Mouse (Mus musculus) inflammation-experienced regulatory T-cells, adult 6 months (primary cell): Measurements from ENCODE around the gene Aff2. TPM values are rescaled to one million over a fixed set of nuclear protein-coding genes. Genes with fewer than 3 reads are reported as not detected.

ENCODE experiments used
- ATAC-seq: one replicate; pipeline ENCODE4 v1.8.0; 2017
- polyA plus RNA-seq, 3 experiments: library from polyadenylated mRNA; unstranded; fragments of 100-300 nt; shearing (Covaris generic); gene quantifications; one replicate each; pipeline ENCODE4 v1.2.1; 2017

Gene Aff2
- under 1 TPM in 1 of 3 experiments, not detected in 2; 0.11 TPM for polyA plus RNA-seq

DNA sequence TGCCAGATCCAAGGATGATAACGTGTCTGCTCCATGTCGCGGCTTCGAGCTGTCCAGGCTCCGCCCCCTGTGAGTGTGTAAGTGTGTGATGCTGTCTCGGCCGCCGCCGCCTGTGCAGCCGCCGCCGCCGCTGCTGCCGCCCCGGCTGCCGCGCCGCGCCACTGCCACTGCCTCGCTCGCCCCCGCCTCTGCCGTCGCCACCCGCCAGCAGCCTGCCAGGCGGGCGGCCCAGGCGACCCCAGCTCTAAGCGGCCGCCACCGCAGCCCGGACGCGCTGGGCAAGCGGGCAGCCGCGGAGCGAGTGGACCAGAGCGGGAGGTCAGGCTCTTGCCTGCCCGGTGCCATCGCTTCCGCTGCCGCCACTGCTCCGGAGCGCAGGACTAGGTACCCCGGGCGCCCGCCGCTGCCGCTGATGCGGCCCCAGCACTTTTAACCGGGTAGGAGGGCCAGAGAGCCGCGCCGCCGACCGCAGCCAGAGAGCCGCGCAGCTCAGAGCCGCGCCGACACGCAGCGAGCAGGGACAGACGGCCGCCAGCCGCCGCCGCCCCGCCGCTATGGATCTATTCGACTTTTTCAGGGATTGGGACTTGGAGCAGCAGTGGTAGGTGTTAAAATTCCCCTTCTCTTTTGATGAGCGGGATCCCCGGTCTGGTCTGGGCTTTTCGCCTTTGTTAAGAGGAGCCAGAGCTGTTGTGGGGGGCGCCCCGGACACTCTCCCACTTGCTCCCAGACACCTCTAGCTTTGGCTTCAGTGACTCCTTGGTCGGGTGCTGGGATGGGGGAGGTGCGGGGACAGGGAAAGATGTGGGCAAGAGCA, at the start of gene Aff2:
TSS of gene Aff2 (plus strand) at position 57 of the 817 bp plus-strand sequence.
- no peak for ATAC-seq

DNA sequence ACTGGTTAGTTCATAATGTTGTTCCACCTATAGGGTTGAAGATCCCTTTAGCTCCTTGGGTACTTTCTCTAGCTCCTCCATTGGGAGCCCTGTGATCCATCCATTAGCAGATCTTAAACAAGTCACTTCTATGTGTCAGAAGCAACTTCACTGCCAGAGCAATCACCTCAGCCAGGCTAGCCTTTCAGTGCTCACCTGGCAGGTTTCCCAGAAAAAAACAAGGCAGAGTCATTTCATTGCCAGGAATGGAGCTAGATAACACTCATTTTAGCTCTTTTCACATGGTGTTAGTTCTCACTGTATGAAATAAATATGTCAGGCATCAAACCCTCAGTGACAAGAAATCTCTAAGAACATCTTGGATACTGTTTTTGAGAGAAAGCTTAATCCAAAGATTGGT, 22.8 kb upstream of the Aff2 start:
- ATAC-seq: no peak

DNA sequence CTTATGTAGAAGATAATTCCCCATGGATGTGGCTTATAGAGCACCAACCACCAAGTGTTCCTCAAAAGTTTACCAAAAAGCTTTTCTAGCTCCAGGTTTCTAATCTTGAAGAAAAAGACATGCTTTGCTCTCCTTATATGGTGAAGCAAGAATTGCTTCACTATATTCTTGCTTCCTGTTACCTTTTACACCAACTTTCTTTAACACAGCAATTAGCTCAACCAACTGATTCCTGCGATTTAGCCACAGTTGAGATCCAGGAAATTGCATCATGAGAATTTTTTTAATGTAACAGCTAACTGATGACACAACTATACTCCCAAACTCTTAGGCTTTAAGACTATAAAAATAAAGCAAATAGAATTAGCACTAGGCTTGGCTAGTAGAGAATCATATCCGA, 4.5 kb upstream of the Aff2 start:
- no peak for ATAC-seq

DNA sequence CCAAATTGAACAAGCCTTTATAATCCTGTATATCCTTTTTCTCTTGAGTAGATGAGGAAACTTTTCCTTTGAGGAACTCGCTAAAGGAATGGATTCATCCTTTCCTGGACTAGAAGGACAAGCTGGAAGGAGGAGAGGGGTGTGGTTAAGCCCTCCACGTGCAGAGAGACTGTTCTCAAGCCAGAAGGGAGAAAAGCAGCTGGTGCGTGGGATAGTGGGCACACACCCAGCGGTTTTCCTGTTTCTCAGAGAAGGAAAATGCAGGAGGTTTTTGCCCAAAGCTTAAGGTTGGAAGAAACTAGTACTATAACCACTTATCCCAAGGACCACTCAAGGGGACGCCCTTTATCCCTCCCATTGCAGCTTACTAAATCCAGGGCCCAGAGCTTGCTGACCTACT, 734 bp upstream of the Aff2 start:
- ATAC-seq: no peak

DNA sequence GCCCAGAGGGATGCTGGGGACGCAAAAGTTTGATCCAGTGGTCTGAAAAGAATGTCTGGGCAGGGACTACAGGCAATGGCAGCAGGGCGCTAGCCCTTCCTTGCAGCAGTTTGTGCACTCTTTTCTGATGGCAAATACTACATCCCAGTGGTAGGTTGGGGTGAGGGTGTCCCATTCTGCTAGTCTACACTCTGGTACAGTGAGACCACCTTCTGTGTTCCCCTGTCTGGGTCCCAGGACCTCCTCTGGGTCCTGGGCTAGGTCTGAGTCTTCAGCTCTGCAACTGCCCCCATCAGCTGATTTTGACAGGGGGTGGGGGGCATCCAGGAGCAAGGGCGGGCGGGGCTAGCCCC, 233 bp upstream of the Aff2 start:
- no peak for ATAC-seq

DNA sequence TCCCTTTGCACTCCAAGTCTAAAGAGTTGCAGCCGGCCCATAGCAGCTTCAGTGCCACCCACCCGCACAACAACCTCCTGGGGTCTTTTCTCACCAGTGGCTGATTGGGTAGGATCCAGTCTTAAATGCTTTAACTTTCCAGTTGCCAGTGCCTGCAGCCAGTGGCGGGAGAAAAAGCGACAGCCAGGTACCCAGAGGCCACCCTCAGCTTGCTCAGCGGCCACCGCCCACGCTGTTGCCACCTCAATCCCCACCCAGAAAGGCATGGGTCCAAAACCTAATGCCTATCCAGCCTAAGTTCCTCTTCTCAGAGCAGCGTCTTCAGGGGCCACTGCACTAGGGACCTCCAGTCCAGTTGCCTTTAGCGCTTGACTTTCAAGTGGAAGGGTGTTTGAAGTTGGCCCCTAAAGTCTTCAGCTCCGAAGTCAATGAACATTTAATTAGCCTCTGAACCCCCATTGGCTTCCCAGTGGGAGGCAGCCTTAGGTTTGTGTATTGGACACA, 1.0 kb downstream of the Aff2 start:
- ATAC-seq: no peak

DNA sequence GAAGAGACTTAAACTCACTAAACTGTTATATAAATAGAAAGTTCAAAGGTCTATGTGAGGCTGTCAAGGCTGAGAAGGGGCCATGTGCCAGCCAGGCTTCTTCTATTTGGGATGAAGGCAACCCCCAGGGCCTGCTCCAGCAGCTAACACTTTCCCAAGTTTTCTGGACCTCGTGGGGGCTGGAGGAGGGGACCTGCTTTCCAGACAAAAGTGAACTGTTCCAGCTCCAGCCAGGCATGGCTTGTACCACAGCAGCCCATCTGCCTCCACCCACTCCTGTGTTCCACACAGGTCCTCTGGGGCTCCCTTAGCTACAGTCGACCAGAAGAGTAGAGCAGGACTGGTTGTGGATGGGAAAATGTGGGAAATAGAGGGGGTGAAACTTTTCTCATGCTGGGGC, 4.1 kb downstream of the Aff2 start:
- ATAC-seq: no peak

DNA sequence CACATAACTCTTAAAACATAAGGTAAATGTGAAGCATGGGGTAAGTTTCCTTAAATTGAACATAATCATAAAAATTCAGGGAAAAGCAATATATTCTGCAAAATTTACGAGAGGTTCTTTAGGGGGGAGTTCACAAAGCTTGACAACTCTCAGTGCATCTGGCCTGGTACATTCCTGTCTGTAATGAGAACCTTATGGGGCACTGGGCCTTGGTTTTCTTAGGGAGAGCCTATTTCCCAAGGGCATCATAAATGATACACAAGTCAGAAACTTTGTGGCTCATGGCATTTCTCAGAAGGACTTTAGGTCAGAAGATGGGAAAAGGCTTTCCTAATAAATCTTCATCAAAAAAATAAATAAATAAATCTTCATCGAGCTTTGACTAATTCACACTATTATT, 13.2 kb downstream of the Aff2 start:
- ATAC-seq: no peak

DNA sequence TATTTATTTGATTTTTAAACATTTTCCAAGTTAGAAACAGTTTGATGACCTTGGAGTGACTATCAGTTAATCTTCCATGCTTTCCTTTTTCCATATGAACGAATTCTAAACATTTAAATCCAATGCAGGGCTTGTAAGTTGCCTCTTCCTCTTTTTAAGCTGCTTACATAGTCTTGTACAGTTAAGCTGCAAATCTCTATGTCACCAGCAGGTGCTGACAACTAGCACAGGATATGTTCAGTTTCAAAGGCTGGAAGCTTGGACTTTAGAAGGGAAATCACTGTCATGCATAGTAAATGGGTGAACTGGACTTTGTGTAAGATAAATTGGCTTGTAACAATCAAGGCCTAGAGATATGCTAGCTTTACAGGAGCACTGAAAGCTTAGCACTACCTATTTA, 29.6 kb downstream of the Aff2 start:
- no peak for ATAC-seq

- no peak for ATAC-seq
These were observed 54.9 kb downstream of the Aff2 start for GRCm38 (mm10) chrX:69415043-69415442.

DNA sequence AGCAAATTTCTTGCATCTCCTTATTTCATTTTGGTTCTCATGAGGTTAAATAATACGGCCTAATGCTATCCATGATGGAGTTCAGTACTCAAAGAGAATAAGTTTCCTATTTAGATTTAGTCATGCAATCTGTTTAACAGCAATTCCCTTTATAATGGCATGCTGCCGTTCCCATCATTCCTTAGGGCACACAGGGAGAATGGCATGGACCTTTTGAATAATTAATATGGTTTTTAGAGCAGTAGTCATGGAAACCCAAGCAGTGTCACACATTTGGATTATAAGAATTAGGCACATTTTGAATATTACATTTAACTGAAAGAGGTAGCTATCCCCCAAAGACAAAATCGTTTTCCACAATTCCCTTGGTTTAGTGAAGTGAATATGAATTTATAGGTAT, 78.3 kb downstream of the Aff2 start:
- no peak for ATAC-seq

GRCm38 (mm10) chrX:69441937-69442336, 81.8 kb downstream of the Aff2 start:
- ATAC-seq: no peak

DNA sequence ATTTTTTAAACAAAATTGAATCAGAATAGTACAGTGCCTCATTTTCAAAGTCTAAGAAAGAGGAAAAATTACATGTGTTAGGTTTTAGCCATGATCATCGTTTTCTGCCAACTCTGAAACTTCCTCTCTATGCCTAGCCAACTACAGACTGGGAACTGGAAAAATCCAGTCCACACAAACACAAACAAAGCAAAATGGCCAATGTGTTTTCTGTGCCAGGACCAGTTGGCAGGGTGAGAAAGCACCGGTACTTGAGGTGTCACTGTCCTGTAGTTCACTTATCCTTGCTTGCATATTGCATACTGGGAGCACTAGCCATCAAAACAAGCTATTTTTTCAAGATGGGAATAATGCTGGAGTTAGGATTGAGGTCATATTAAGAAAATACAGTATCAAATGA, 100.8 kb downstream of the Aff2 start:
- ATAC-seq: no peak

DNA sequence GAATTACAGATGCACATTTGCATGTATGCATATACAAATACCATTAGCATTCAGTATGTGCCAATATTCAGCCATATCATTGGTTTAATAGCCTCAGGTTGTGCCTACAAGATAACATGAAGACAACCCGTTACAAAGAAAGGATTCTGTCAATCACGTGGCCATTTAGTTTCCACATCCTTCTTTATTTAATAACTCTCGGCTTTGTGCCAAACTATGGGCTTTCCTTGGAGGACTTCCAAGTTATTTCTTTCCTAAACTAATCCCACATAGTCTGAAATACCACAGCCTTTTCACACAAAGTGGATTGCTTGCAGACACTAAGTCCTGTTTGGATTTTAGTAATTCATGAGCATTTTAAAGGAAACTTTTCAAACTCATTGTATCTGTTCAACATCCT, 142.0 kb downstream of the Aff2 start:
- no peak for ATAC-seq

GRCm38 (mm10) chrX:69518040-69518575, 158.0 kb downstream of the Aff2 start:
- no peak for ATAC-seq

DNA sequence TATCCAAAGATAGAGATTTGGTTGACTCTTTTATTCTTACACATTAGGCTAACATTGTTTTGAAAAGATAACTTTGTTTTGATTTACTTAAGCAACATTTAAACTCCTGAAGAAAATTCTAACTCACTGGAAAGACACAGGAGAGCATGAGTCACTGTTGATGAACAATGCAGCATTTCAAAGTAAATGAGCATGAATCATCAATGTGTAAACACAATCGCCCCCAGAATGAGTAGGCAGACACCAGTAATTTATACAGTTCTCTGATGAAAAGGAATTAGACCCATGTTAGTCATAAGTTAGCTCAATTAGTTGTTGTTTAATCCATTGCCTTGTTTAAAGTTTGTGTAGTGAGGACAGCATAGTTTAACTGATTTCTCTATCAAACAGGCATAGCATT, 180.7 kb downstream of the Aff2 start:
- ATAC-seq: no peak

DNA sequence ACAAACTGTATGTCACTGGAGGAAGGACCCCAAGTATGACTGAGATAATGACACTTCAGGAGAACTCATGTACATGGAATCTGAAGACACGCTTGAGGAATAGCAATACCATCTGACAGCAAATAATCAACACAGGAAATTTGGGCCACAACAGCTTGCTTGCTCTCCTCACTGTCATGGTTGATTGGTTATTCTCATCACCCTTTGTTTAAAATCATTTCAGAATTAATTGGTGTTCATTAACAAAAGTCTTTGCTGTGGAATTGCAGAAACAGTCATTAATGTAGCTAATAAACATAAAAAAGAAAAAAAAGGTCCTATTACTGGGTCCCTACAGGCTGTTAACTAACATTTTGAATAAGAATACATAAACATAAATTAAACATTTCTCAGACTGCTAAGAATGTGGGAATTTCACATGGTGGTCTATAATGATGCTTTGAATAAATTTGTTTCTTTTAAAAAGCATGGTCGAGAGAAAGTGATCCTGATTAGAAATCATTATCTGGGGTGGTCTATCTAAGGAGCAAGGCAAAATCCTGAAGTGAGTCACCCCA, 219.9 kb downstream of the Aff2 start:
- ATAC-seq: no peak

- ATAC-seq: no peak
These were observed 248.7 kb downstream of the Aff2 start for GRCm38 (mm10) chrX:69608793-69609192.

- no peak for ATAC-seq
These were observed 302.9 kb downstream of the Aff2 start for GRCm38 (mm10) chrX:69663038-69663437.

DNA sequence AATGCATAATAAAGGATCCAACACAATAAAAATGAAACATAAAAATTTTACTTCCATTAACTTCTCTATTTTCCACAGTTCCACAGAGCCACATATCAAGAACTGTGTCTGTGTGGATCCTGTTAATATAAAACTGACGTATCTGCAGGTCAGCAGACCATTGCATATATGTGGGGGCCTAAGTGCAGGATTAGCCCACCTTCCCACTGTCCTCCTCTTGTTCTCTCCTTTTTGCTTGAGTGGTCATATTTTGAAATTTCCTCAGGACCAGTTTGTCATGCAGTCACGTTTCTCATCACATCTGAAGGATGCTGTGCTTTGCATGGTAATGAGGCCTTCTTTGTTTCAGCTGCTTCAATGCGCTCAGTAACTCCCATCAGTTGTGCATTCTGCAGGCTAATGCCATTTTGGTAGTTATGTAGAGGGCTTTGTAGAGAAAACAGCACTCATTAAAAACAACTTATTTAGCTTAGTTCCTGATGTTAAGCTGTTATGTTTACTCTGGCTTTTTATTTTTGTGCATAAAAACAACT, 306.1 kb downstream of the Aff2 start:
- no peak for ATAC-seq

- ATAC-seq: no peak
These were observed 315.6 kb downstream of the Aff2 start for GRCm38 (mm10) chrX:69675691-69676090.

GRCm38 (mm10) chrX:69698840-69699239, 338.7 kb downstream of the Aff2 start:
- no peak for ATAC-seq

DNA sequence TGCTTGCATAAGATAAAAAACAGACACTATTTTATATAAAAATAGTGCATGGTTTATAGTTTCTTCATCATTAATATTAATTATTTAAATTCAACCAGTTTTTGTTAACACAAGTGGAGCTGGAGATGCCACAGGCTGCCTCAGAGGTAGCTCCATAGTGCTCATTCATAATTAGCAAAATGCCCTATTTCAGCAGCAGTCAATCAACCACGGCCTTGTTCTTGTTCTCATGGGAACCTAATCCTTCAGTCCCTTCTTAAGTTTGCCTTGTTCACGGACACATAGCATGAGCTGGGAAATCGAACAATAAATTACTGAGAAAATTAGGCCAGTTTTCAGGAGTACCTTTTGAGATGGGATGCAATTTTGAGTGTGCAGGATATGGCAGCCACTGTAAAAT, 378.9 kb downstream of the Aff2 start:
- ATAC-seq: no peak
